Mouse (Mus musculus): ENCODE results near the gene Sec24d.

- no peak for TF ChIP-seq CTCF (IDR thresholded peaks at IDR 0.05; ENCODE audit: low read depth)
- TF ChIP-seq EP300 (IDR thresholded peaks at IDR 0.05; ENCODE audit: low read depth) = no peak
Measured at GRCm38 (mm10) chr3:123337853-123338252, 70.6 kb downstream of the Sec24d start.

Data from liver, embryonic 14.5 days (tissue).